Mouse (Mus musculus) lung, postnatal 0 days (tissue): ENCODE data around the gene Depdc1b. TPM values are rescaled to one million over a fixed set of nuclear protein-coding genes. Genes with fewer than 3 reads are reported as not detected.

Experiments used
- ATAC-seq: fragments of 200-750 bp; cut with Nextera tagmentation; 2 replicates; pipeline ENCODE4 v1.8.0; 2017; ENCODE audit warnings: moderate library complexity
- DNase-seq: peaks from one replicate; pipeline ENCODE4 v3.0.0-alpha.2; 2016; ENCODE audit warnings: low spot score
- H3K27ac ChIP-seq: fragments of 300-500 bp; sonication (generic); 2 replicates; pipeline ENCODE4 v1.5.1; 2014; ENCODE audit warnings: antibody characterized with exemption, mild to moderate bottlenecking, low read length, mixed read lengths
- H3K27me3 ChIP-seq: fragments of 300-500 bp; sonication (generic); replicated peaks from 2 replicates; pipeline ENCODE4 v1.6.1; 2014; ENCODE audit warnings: low read length, mixed read lengths; ENCODE audit not compliant: insufficient read depth
- H3K36me3 ChIP-seq: fragments of 300-500 bp; sonication (generic); 2 replicates; pipeline ENCODE4 v1.6.1; 2014; ENCODE audit warnings: low read length, mixed read lengths; ENCODE audit not compliant: insufficient read depth
- H3K4me1 ChIP-seq: fragments of 300-500 bp; sonication (generic); 2 replicates; pipeline ENCODE4 v1.6.1; 2014; ENCODE audit warnings: antibody characterized with exemption, low read depth, low read length, mixed read lengths; ENCODE audit not compliant: insufficient read depth
- H3K4me2 ChIP-seq: fragments of 300-500 bp; sonication (generic); replicated peaks from 2 replicates; pipeline ENCODE4 v1.6.1; 2014; ENCODE audit warnings: low read depth, mild to moderate bottlenecking, low read length, moderate library complexity, mixed read lengths
- H3K4me3 ChIP-seq: fragments of 300-500 bp; sonication (generic); 2 replicates; pipeline ENCODE4 v1.5.1; 2014; ENCODE audit warnings: low read depth, low read length
- H3K9ac ChIP-seq: fragments of 300-500 bp; sonication (generic); replicated peaks from 2 replicates; pipeline ENCODE4 v1.6.1; 2014; ENCODE audit warnings: low read depth, mild to moderate bottlenecking
- H3K9me3 ChIP-seq: fragments of 300-500 bp; sonication (generic); 2 replicates; pipeline ENCODE4 v1.6.1; 2016; ENCODE audit warnings: low read length, mixed read lengths
- CTCF ChIP-seq: IDR thresholded peaks from 2 replicates; pipeline ENCODE4 v1.5.1; 2016; ENCODE audit warnings: antibody characterized with exemption, mild to moderate bottlenecking
- EP300 ChIP-seq: IDR thresholded peaks from 2 replicates; pipeline ENCODE4 v1.6.1; 2016; ENCODE audit warnings: antibody characterized with exemption, mild to moderate bottlenecking, control low read depth
- WGBS: fragments of 180-500 bp; shearing (Covaris S2); extraction: QIAGEN DNeasy Blood & Tissue Kit; methylation state at CpG from one replicate; pipeline ENCODE4 v1.1.7; 2014; 5-methylcytosine and 5-hydroxymethylcytosine counted together
- polyA plus RNA-seq: library from polyadenylated mRNA; unstranded; fragments of >200 nt; fragmentation: Nextera tagmentation; extraction: Ambion mirVana; gene quantifications from 2 replicates; pipeline ENCODE4 v1.2.1, GENCODE M21; 2015

Gene Depdc1b
- polyA plus RNA-seq, 1 experiment from 2014 or later: 0.70 TPM

DNA sequence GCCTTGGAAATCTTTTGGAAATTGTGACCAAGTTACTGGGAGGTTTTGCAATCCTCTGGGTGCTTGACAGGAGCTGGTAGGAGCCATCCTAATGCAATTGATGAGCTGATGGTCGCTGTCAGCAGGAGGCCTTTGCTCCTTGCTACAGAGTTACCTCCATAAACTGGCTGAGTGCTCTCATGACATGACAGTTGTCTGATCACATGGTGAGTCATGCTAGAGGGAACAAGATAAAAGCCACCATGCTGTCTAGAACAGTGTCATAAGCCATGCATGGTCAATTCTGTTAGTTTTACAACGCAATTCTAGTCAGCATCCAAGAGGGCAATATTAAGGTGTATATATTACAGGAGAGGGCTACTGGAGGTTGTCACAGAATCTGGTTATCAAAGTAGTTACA lies 99.3 kb downstream of the Depdc1b start:
- no peaks in the 10 kb centered on the region for H3K4me1 ChIP-seq
- H3K4me3 ChIP-seq: no peak overlapping the region
- DNase-seq: no peak
- no peak for ATAC-seq
- H3K36me3 ChIP-seq: no peaks in the 10 kb centered on the region
- TF ChIP-seq EP300 (no peak), CTCF (no peak)
- H3K9me3 ChIP-seq: no peaks in the 10 kb centered on the region
- H3K27me3 ChIP-seq: no peaks in the 10 kb centered on the region
- WGBS: 86% methylated on average over 2 of the region's 2 CpGs
- no peak overlapping the region for H3K4me2 ChIP-seq
- no peak overlapping the region for H3K9ac ChIP-seq
- no peak overlapping the region for H3K27ac ChIP-seq

DNA sequence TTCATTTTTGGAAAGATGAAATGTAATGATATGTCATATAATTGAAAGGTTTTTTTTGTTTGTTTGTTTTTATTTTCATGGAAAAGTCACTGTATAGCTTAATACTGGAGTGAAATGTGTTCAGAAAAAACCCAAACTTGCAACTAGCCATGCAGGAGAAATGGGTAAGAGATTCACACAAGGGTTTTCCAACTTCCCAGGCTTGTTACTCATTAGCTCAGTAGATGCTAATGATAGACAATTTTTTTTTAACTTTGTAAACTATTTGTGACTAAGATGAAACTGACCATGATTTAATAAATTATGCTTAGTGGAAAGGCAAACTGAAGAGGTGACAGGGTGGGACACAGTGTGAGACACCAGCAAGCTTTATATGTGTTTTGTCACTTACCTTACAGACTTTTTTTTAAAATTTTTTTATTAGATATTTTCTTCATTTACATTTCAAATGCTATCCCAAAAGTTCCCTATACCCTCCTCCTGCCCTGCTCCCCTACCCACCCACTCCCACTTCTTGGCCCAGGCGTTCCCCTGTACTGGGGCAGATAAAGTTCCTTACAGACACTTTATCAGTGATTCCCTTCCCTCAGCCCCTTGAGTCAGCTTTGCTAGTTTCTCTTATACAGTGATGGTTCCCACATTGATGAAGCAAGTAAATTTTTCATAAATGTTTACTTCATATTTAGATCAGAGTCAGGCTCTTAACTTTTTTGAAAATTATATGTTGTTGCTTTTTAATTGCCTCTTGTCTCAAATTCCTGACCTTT lies 102.8 kb downstream of the Depdc1b start:
- DNase-seq (no peak), ATAC-seq (no peak)
- TF ChIP-seq EP300 (no peak), CTCF (no peak)
- H3K4me2 ChIP-seq: no peak overlapping the region
- no peaks in the 10 kb centered on the region for H3K27me3 ChIP-seq
- no peak overlapping the region for H3K27ac ChIP-seq
- no peak overlapping the region for H3K4me3 ChIP-seq
- no peaks in the 10 kb centered on the region for H3K4me1 ChIP-seq
- 57% methylated on average over 1 of the region's 1 CpGs for WGBS
- H3K9ac ChIP-seq: no peak overlapping the region
- no peaks in the 10 kb centered on the region for H3K9me3 ChIP-seq
- H3K36me3 ChIP-seq: no peaks in the 10 kb centered on the region

DNA sequence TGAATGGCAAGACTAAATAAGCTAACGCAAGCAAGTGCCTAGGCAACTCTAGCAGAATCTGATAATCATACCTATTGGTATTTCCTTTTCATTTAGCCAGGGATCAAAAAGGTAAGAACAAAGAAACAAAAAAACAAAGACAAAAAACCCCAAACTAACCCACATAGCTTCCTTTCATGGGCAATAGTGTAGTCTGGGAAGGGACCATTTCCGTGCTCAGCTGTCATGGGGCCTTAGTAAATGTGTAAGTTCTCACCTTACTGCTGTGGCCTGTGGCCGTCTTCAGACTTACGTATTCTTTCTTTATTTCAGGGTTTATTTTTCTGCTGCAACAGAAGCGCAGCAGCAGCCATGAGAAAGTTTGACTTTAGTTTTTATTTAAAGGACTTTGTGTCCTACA lies 110.2 kb downstream of the Depdc1b start:
- H3K9ac ChIP-seq: no peak overlapping the region
- no peak overlapping the region for H3K27ac ChIP-seq
- H3K4me1 ChIP-seq: no peaks in the 10 kb centered on the region
- 69% methylated on average over 5 of the region's 5 CpGs for WGBS
- H3K4me2 ChIP-seq: no peak overlapping the region
- H3K4me3 ChIP-seq: no peak overlapping the region
- DNase-seq (no peak), ATAC-seq (no peak)
- no peaks in the 10 kb centered on the region for H3K9me3 ChIP-seq
- no peaks in the 10 kb centered on the region for H3K36me3 ChIP-seq
- H3K27me3 ChIP-seq: no peaks in the 10 kb centered on the region
- no peak for TF ChIP-seq EP300
- TF ChIP-seq CTCF: no peak

DNA sequence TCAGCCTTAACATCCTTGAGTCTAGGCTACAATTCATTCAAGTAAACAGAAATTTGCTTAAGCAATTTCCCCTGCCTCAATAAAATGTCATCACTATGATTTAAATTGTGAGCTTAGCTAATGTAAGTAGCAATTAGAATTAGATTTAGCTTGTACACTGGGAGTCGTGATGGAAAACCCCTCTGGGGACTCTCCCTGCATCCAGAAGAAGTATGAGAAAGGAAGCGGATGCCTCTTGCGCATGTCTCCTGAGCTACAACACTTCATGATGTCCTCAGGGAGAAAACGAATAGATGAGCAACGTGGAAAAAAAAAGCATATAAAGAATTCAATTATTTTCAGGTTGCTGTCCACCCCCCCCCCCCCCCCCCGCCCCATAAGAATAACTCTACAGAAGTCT lies 112.7 kb downstream of the Depdc1b start:
- Histone ChIP-seq H3K9ac (no peak overlapping the region), H3K27ac (no peak overlapping the region), H3K4me1 (no peaks in the 10 kb centered on the region), H3K9me3 (no peaks in the 10 kb centered on the region), H3K36me3 (no peaks in the 10 kb centered on the region), H3K4me2 (no peak overlapping the region), H3K27me3 (no peaks in the 10 kb centered on the region), H3K4me3 (no peak overlapping the region)
- ATAC-seq: no peak
- 85% methylated on average over 6 of the region's 6 CpGs for WGBS
- DNase-seq: no peak
- TF ChIP-seq CTCF: no peak
- no peak for TF ChIP-seq EP300

DNA sequence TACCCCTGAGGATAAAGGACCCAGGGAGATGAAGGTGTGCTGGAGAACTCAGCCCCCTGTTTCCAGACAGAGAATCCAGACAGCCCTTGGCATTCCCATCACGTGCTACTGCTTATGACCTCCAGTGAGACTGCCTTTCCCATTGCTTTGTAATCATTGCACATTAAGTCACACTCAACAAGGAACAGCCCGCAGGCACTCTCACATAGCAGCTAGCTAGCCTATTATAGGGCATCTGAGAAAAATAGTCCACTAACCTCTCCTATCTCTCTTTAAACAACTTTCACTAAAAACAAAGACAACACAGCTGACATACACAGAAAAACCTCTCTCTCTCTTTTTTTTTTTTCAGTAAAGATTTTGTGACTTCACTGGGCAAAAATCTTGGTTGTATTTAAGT lies 113.5 kb downstream of the Depdc1b start:
- H3K9ac ChIP-seq: no peak overlapping the region
- ATAC-seq (no peak), DNase-seq (no peak)
- no peak overlapping the region for H3K4me3 ChIP-seq
- H3K4me2 ChIP-seq: no peak overlapping the region
- no peaks in the 10 kb centered on the region for H3K36me3 ChIP-seq
- H3K4me1 ChIP-seq: no peaks in the 10 kb centered on the region
- no peak for TF ChIP-seq CTCF
- no peak for TF ChIP-seq EP300
- 68% methylated on average over 2 of the region's 2 CpGs for WGBS
- H3K27me3 ChIP-seq: no peaks in the 10 kb centered on the region
- no peak overlapping the region for H3K27ac ChIP-seq
- H3K9me3 ChIP-seq: no peaks in the 10 kb centered on the region

DNA sequence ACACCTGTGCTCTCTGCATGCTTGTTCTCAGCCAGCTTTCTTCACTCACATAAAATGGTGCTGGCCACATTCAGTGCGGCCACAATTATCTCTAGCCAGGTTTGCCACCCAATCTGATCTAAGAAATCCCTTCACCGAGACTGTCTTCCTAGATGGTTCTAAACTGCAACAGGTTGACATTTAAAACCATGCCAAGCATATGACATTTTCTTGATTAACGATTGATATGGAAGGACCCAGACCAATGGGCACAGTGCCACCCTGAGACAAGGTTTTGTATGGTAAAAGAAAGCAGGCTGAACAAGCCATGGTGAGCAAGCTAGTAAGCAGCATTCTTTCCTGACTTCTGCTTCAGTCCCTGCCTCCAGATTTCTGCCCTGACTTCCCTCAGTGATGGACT lies 115.6 kb downstream of the Depdc1b start:
- Histone ChIP-seq H3K27me3 (no peaks in the 10 kb centered on the region), H3K9ac (no peak overlapping the region), H3K4me1 (no peaks in the 10 kb centered on the region), H3K36me3 (no peaks in the 10 kb centered on the region), H3K4me3 (no peak overlapping the region), H3K27ac (no peak overlapping the region), H3K4me2 (no peak overlapping the region), H3K9me3 (no peaks in the 10 kb centered on the region)
- TF ChIP-seq CTCF: no peak
- no peak for TF ChIP-seq EP300
- ATAC-seq (no peak), DNase-seq (no peak)
- WGBS: 95% methylated on average over 3 of the region's 3 CpGs

DNA sequence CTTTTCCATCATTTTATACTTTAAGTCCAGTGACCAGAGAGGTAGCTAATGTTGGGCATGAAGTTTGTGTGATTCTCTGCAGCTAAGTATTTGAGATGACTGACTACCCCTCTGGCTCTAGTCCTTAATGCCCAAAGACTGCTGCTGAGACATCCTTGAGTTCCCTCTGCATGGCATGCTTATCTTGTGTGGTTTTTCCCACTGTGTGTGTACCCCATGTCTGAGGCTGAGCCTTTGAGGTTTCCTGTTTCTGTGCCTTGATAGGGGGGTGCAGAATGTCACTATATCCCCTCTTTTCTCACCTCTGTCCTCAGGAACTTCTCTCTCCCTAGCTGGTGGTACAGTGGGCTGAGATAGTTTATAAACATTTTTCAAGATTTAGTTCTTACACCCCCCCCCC lies 119.6 kb downstream of the Depdc1b start:
- H3K36me3 ChIP-seq: no peaks in the 10 kb centered on the region
- H3K9ac ChIP-seq: no peak overlapping the region
- TF ChIP-seq EP300 (no peak), CTCF (no peak)
- ATAC-seq (no peak), DNase-seq (no peak)
- H3K27ac ChIP-seq: no peak overlapping the region
- no peak overlapping the region for H3K4me2 ChIP-seq
- H3K9me3 ChIP-seq: no peaks in the 10 kb centered on the region
- H3K4me3 ChIP-seq: no peak overlapping the region
- H3K4me1 ChIP-seq: no peaks in the 10 kb centered on the region
- H3K27me3 ChIP-seq: no peaks in the 10 kb centered on the region
